Mouse (Mus musculus): ENCODE data around the gene Pold2.
"Not testable (repeated sequence)": the region's sequence is repeated elsewhere in the genome, so short reads cannot be mapped to it uniquely, and the experiment has no call there.

Pold2 gene

DNA sequence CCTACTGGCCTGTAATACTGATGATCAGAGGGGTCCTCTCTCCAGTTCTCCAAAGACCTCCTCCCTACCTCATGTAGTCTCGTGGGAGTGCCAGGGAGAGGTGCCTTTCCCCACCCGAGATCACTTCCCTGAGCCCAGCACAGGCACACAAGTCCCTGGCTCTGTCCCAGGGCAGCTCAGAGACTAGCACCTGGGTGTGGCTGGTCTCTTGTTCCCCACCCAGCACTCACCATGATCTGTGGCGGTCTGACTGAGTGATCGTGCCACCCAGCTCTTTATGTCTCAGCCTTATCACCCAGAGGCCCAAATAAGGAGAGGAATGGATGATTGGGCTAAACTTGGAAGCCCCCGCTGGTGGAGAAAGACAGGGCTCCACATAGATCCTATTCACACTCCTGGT lies 20.4 kb upstream of the Pold2 start, which contains the start of gene Myl7:
Gene Myl7, minus strand, starts transcription at position 252 of the 400 bp plus-strand sequence.
- no peak for DNase-seq (ENCODE audit: low read depth, low spot score)

GRCm38 (mm10) chr11:5897839-5898238 lies 19.7 kb upstream of the Pold2 start:
- DNase-seq (ENCODE audit: low read depth, low spot score), result no peak

GRCm38 (mm10) chr11:5897230-5897629 lies 19.1 kb upstream of the Pold2 start:
- no peak for DNase-seq (ENCODE audit: low read depth, low spot score)

GRCm38 (mm10) chr11:5893807-5894206 lies 15.7 kb upstream of the Pold2 start:
- DNase-seq (ENCODE audit: low read depth, low spot score), result no peak

- DNase-seq (ENCODE audit: low read depth, low spot score), result no peak
Measured at GRCm38 (mm10) chr11:5892810-5893368, 14.8 kb upstream of the Pold2 start.

DNA sequence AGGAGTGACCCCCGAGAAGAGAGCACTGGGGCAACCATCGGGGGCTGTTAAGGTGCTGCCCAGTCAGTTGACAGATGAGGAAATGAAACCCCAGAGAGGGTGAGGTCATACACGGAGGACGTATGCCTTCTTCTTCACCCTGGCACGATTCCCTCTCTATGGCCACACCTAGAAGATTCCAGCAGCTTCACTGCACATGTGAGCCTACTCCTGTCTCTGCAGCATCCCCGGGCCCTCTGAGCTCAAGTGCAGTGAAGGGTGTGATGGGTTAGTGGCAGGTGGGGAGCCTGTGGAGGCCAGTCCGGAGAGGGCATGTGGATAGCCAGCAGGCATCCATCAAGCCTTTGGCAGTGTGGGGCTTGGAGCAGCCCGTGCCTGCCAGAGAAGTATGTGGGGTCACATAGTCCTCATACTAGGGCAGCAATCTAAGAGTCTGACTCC lies 14.1 kb upstream of the Pold2 start:
- DNase-seq (ENCODE audit: low read depth, low spot score), result no peak

GRCm38 (mm10) chr11:5888563-5888962 lies 10.5 kb upstream of the Pold2 start:
- DNase-seq (ENCODE audit: low read depth, low spot score), result not testable (repeated sequence)

- DNase-seq (ENCODE audit: low read depth, low spot score), result no peak
Measured at GRCm38 (mm10) chr11:5887250-5887649, 9.2 kb upstream of the Pold2 start.

GRCm38 (mm10) chr11:5886187-5886586 lies 8.1 kb upstream of the Pold2 start:
- DNase-seq (ENCODE audit: low read depth, low spot score), result peak; percentile 72

DNA sequence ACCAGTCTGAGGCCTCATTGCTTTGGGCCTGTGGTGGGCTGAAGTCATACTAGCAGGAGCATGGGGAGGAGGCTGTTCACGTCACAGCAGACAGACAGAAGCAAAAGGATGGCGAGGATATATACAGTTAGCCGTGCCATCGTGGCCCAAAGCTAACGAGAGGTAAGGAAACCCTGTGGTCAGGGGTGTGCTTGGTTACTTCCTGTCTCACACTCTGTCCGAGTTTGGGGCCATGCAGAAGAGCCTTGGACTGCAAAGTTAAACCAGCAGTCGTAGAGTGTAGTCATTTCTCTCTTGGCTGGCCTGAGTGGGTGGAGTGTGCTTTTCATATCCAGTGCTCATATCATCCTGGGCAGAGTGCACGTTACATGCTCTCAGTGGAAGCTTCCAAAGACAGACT lies 4.4 kb upstream of the Pold2 start:
- no peak for DNase-seq (ENCODE audit: low read depth, low spot score)

DNA sequence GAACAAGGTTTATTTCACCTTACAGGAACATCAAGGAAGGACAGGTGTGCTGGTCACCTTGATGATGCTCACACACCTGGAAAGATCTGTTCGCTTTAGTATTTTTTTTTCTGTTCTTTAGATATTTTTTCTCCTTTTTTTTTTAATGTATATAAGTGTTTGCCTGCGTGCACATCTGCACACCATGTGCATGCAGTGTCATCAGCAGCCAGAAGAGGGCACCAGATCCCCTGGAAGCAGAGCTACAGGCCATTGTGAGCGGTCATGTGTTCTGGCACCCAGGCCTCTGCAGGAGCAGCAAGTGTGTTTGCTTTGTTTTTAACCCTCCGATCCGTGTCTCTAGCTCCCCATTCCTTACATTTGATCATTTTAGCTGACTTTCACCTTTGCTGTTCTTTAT lies 1.8 kb upstream of the Pold2 start:
- DNase-seq (ENCODE audit: low read depth, low spot score), result peak; percentile 74

DNA sequence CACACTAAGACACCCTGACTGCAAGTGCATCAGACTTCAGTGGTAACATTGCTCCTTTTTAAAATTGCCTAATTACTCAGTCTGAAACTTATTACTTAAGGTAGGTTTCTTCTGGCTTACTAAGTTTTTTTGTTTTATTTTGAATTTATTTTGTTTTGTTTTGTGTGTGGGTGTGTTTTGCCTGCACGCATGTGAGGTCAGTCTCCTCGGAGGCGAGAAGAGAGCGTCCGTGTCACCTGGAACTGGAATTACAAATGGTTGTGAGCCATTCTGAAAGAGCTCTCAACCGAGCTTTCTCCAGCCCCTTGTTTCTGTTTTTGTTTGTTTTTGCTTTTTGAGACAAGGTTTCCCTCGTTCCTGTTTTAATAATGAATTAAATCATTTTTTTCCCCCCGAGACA lies 569 bp upstream of the Pold2 start:
- DNase-seq (ENCODE audit: low read depth, low spot score), result no peak

- DNase-seq (ENCODE audit: low read depth, low spot score), result no peak
Measured at GRCm38 (mm10) chr11:5877421-5877820, 671 bp downstream of the Pold2 start.

- no peak for DNase-seq (ENCODE audit: low read depth, low spot score)
Measured at GRCm38 (mm10) chr11:5873192-5873591, 4.9 kb downstream of the Pold2 start.

DNA sequence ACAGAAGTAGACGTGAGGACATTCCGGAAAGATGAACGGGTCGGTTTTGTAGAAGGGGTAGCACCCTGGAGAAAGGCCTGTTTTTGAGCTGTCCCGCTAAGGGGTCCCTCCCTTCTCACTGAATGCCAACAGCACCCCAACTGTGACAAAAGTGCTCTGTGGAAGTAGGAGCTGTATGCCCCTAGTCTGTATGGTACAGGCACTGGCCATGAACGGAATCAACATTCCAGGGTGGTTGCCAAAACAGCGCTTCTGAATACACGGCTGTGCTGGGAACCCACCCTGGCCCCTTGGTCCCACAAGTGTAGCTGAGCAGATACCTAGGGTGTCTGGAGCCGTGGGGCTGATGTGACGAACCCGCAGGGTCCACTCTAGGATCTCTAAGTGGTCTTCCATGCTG lies 5.4 kb downstream of the Pold2 start:
- DNase-seq (ENCODE audit: low read depth, low spot score), result no peak

GRCm38 (mm10) chr11:5870069-5870468 lies 8.0 kb downstream of the Pold2 start:
- DNase-seq (ENCODE audit: low read depth, low spot score), result no peak

DNA sequence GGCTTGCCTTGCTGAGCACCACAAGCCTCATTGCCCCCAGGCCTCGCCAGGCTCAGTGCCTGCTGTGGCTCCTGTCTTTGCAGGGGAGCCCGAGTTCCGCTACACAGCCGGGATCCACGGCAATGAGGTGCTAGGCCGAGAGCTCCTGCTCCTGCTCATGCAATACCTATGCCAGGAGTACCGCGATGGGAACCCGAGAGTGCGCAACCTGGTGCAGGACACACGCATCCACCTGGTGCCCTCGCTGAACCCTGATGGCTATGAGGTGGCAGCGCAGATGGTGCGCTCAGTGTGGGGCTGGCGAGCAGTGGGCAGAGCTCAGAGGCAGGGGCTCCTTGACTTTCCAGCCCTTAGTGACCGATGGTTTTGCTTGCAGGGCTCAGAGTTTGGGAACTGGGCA lies 8.8 kb downstream of the Pold2 start:
- DNase-seq (ENCODE audit: low read depth, low spot score), result no peak

- no peak for DNase-seq (ENCODE audit: low read depth, low spot score)
Measured at GRCm38 (mm10) chr11:5868324-5868723, 9.8 kb downstream of the Pold2 start.

DNA sequence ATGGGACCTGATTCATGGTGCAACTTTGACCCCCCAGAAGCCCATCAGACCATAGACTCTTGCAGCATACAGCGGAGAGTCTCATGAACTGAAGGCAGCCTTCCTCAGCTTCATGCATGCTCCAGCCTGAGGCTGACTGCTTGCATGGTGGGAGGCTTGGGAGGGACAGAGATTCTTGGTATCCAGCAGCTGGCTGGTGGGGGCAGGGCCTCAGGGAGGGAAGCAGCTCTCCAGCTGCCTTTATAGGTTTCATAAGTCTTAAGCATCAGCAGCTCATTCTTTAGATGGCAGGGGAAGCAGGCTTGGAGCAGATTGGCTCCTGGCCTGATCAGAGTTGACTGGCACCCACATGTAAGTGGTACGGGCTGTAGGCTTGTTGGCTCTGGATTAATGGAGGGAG lies 10.9 kb downstream of the Pold2 start:
- DNase-seq (ENCODE audit: low read depth, low spot score), result no peak

GRCm38 (mm10) chr11:5862394-5863105 lies 15.5 kb downstream of the Pold2 start:
- no peak for DNase-seq (ENCODE audit: low read depth, low spot score)

- no peak for DNase-seq (ENCODE audit: low read depth, low spot score)
Measured at GRCm38 (mm10) chr11:5861678-5862393, 16.3 kb downstream of the Pold2 start, which contains the start of gene Aebp1. Gene Aebp1, plus strand, starts transcription at chr11:5861947.

DNA sequence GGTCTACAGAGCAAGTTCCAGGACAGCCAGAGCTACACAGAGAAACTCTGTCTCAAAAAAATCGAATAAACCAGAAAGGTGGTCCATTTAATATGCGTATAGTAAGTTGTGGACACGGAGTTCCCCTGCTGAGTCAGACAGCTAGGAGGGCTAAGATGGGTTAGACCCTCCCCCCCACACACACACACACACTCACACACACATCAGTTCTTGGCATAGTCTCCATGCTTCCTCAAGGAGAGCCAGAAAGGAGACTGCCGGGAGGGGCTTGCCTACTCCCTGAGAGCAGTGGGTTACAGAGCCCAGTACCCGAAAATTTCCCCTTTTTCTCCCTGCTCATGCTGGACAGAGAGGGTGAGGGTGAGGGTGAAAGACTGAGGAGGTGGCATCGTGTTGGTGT lies 17.5 kb downstream of the Pold2 start:
- no peak for DNase-seq (ENCODE audit: low read depth, low spot score)

Measured in forelimb bud, embryonic 11.5 days (tissue).